Mouse (Mus musculus): ENCODE data around the gene Arid5b.

Gene Arid5b

GRCm38 (mm10) chr10:68166695-68167086, 111.8 kb downstream of the Arid5b start:
- intact Hi-C loops (cut with DNase I), result no loop called here

GRCm38 (mm10) chr10:68165709-68166694, 112.5 kb downstream of the Arid5b start:
- intact Hi-C loops (cut with DNase I), result no loop called here

- intact Hi-C loops (cut with DNase I), result no loop called here
Observed at GRCm38 (mm10) chr10:68164723-68165706, 113.5 kb downstream of the Arid5b start.

GRCm38 (mm10) chr10:68164137-68164536, 114.4 kb downstream of the Arid5b start:
- intact Hi-C loops (cut with DNase I), result no loop called here

GRCm38 (mm10) chr10:68159759-68160158, 118.8 kb downstream of the Arid5b start:
- intact Hi-C loops (cut with DNase I), result no loop called here

GRCm38 (mm10) chr10:68158555-68158954, 120.0 kb downstream of the Arid5b start:
- intact Hi-C loops (cut with DNase I), result no loop called here

GRCm38 (mm10) chr10:68157511-68157910, 121.0 kb downstream of the Arid5b start:
- intact Hi-C loops (cut with DNase I), result no loop called here

- intact Hi-C loops (cut with DNase I), result no loop called here
Observed at GRCm38 (mm10) chr10:68156646-68157245, 121.8 kb downstream of the Arid5b start.

- intact Hi-C loops (cut with DNase I), result no loop called here
Observed at GRCm38 (mm10) chr10:68156159-68156558, 122.4 kb downstream of the Arid5b start.

- intact Hi-C loops (cut with DNase I), result no loop called here
Observed at GRCm38 (mm10) chr10:68155431-68156119, 123.0 kb downstream of the Arid5b start.

- intact Hi-C loops (cut with DNase I), result no loop called here
Observed at GRCm38 (mm10) chr10:68154046-68154765, 124.3 kb downstream of the Arid5b start.

- intact Hi-C loops (cut with DNase I), result no loop called here
Observed at GRCm38 (mm10) chr10:68153344-68154045, 125.0 kb downstream of the Arid5b start.

GRCm38 (mm10) chr10:68148495-68148894, 130.0 kb downstream of the Arid5b start:
- intact Hi-C loops (cut with DNase I), result loop anchor here (5.0 kb wide), 1 partner anchor 134 kb away; no protein-coding TSS in a partner anchor

- intact Hi-C loops (cut with DNase I), result loop anchor here (2.0 to 5.0 kb wide), 2 partner anchors 135 to 151 kb away; no protein-coding TSS in a partner anchor
Observed at GRCm38 (mm10) chr10:68147730-68148129, 130.8 kb downstream of the Arid5b start.

GRCm38 (mm10) chr10:68146842-68147241, 131.7 kb downstream of the Arid5b start:
- intact Hi-C loops (cut with DNase I), result loop anchor here (2.0 to 5.0 kb wide), 2 partner anchors 135 to 150 kb away; no protein-coding TSS in a partner anchor

GRCm38 (mm10) chr10:68145286-68145950, 133.1 kb downstream of the Arid5b start:
- intact Hi-C loops (cut with DNase I), result loop anchor here (5.0 kb wide), 1 partner anchor 137 kb away; no protein-coding TSS in a partner anchor

- intact Hi-C loops (cut with DNase I), result loop anchor here (5.0 kb wide), 1 partner anchor 280 kb away; no protein-coding TSS in a partner anchor
Observed at GRCm38 (mm10) chr10:68142501-68142900, 136.0 kb downstream of the Arid5b start.

GRCm38 (mm10) chr10:68141567-68141966, 137.0 kb downstream of the Arid5b start:
- intact Hi-C loops (cut with DNase I), result loop anchor here (5.0 kb wide), 1 partner anchor 279 kb away; no protein-coding TSS in a partner anchor

All from adrenal gland (tissue).